Mouse (Mus musculus) spleen, adult 2 months (tissue): ENCODE results near the gene Cd5.

Experiments
- CTCF ChIP-seq: fragments of 200-500 bp; IDR thresholded peaks from 2 replicates; pipeline ENCODE4 v1.5.1; 2011; ENCODE audit warnings: mild to moderate bottlenecking, inconsistent platforms; ENCODE audit not compliant: insufficient read depth, insufficient read length, insufficient replicate concordance; ENCODE audit errors: extremely low read depth
- POLR2A ChIP-seq: fragments of 200-500 bp; IDR thresholded peaks from 2 replicates; pipeline ENCODE4 v1.6.1; 2011; ENCODE audit warnings: low read depth, low read length, inconsistent platforms

GRCm38 (mm10) chr19:10738038-10738437 lies 764 bp downstream of the Cd5 start:
- TF ChIP-seq POLR2A: no peak
- no peak for TF ChIP-seq CTCF
